Mouse (Mus musculus): ENCODE results near the gene Zfp664. TPM values are rescaled to one million over a fixed set of nuclear protein-coding genes. Genes with fewer than 3 reads are reported as not detected.

The Zfp664 gene
- polyA plus RNA-seq, 1 experiment from 2014 or later: 94.3 TPM

GRCm38 (mm10) chr5:124873890-124874601 lies 11.6 kb downstream of the Zfp664 start:
- ATAC-seq (ENCODE audit: insufficient read depth, low FRiP score, low read depth): no peak
- peaks cover 27% of the 10 kb centered on the region for H3K4me1 ChIP-seq
- peaks cover 8% of the 10 kb centered on the region; the same call in 1 of the 2 replicates for H3K36me3 ChIP-seq
- H3K27ac ChIP-seq: no peak overlapping the region
- WGBS: 80% methylated on average over 6 of the region's 6 CpGs
- no peaks in the 10 kb centered on the region for H3K27me3 ChIP-seq (replicated peaks)
- no peak overlapping the region for H3K4me2 ChIP-seq
- no peaks in the 10 kb centered on the region for H3K9me3 ChIP-seq
- no peak overlapping the region for H3K4me3 ChIP-seq (replicated peaks)
- no peak overlapping the region for H3K9ac ChIP-seq

- H3K4me1 ChIP-seq: no peaks in the 10 kb centered on the region; the same call in 1 of the 2 replicates
- no peak for ATAC-seq (ENCODE audit: insufficient read depth, low FRiP score, low read depth)
- H3K9me3 ChIP-seq: no peaks in the 10 kb centered on the region
- H3K9ac ChIP-seq: no peak overlapping the region
- peaks cover 11% of the 10 kb centered on the region for H3K36me3 ChIP-seq
- no peak overlapping the region for H3K4me2 ChIP-seq
- 81% methylated on average over 4 of the region's 4 CpGs for WGBS
- H3K27ac ChIP-seq: no peak overlapping the region
- H3K27me3 ChIP-seq (replicated peaks): no peaks in the 10 kb centered on the region
- H3K4me3 ChIP-seq (replicated peaks): no peak overlapping the region
These were observed 16.8 kb downstream of the Zfp664 start for GRCm38 (mm10) chr5:124879251-124879650.

GRCm38 (mm10) chr5:124879801-124880200 lies 17.3 kb downstream of the Zfp664 start:
- no peak for ATAC-seq (ENCODE audit: insufficient read depth, low FRiP score, low read depth)
- no peak overlapping the region for H3K4me3 ChIP-seq (replicated peaks)
- no peaks in the 10 kb centered on the region; the same call in 1 of the 2 replicates for H3K4me1 ChIP-seq
- H3K36me3 ChIP-seq: peaks cover 15% of the 10 kb centered on the region
- no peak overlapping the region for H3K9ac ChIP-seq
- no peaks in the 10 kb centered on the region for H3K27me3 ChIP-seq (replicated peaks)
- H3K4me2 ChIP-seq: no peak overlapping the region
- no peak overlapping the region for H3K27ac ChIP-seq
- WGBS: 87% methylated on average over 6 of the region's 6 CpGs
- no peaks in the 10 kb centered on the region for H3K9me3 ChIP-seq

- WGBS: 93% methylated on average over 6 of the region's 6 CpGs
- peaks cover 38% of the 10 kb centered on the region for H3K36me3 ChIP-seq
- no peaks in the 10 kb centered on the region for H3K4me1 ChIP-seq
- ATAC-seq (ENCODE audit: insufficient read depth, low FRiP score, low read depth): no peak
- H3K27me3 ChIP-seq (replicated peaks): no peaks in the 10 kb centered on the region
- H3K4me3 ChIP-seq (replicated peaks): no peak overlapping the region
- H3K9me3 ChIP-seq: no peaks in the 10 kb centered on the region
- H3K27ac ChIP-seq: no peak overlapping the region
- H3K9ac ChIP-seq: no peak overlapping the region
- H3K4me2 ChIP-seq: no peak overlapping the region
These were observed 21.4 kb downstream of the Zfp664 start for GRCm38 (mm10) chr5:124883877-124884276.

- no peak for ATAC-seq (ENCODE audit: insufficient read depth, low FRiP score, low read depth)
- Histone ChIP-seq H3K9me3 (no peaks in the 10 kb centered on the region), H3K9ac (no peak overlapping the region), H3K4me1 (0 out of 2 replicates have a peak, but pooled peaks cover 6% of the 10 kb centered on the region), H3K4me2 (no peak overlapping the region), H3K27ac (no peak overlapping the region), H3K36me3 (peaks cover 32% of the 10 kb centered on the region), H3K4me3 (replicated peaks) (no peak overlapping the region), H3K27me3 (replicated peaks) (no peaks in the 10 kb centered on the region)
- 97% methylated on average over 8 of the region's 8 CpGs for WGBS
These were observed 26.2 kb downstream of the Zfp664 start for GRCm38 (mm10) chr5:124888661-124889060.

- 0 out of 2 replicates have a peak, but pooled peaks cover 8% of the 10 kb centered on the region for H3K36me3 ChIP-seq
- 0 out of 2 replicates have a peak, but pooled peaks cover 6% of the 10 kb centered on the region for H3K4me1 ChIP-seq
- no peak overlapping the region for H3K4me3 ChIP-seq (replicated peaks)
- H3K27ac ChIP-seq: no peak overlapping the region
- no peaks in the 10 kb centered on the region for H3K9me3 ChIP-seq
- H3K4me2 ChIP-seq: no peak overlapping the region
- H3K9ac ChIP-seq: no peak overlapping the region
- ATAC-seq (ENCODE audit: insufficient read depth, low FRiP score, low read depth): no peak
- WGBS: 54% methylated on average over 3 of the region's 3 CpGs
- H3K27me3 ChIP-seq (replicated peaks): no peaks in the 10 kb centered on the region
These were observed 29.5 kb downstream of the Zfp664 start for GRCm38 (mm10) chr5:124891921-124892370.

GRCm38 (mm10) chr5:124896135-124896534 lies 33.6 kb downstream of the Zfp664 start:
- 44% methylated on average over 7 of the region's 8 CpGs for WGBS
- Histone ChIP-seq H3K4me2 (no peak overlapping the region), H3K9me3 (no peaks in the 10 kb centered on the region), H3K9ac (no peak overlapping the region), H3K27me3 (replicated peaks) (no peaks in the 10 kb centered on the region), H3K36me3 (no peaks in the 10 kb centered on the region), H3K4me1 (peaks cover 19% of the 10 kb centered on the region; the same call in 1 of the 2 replicates), H3K27ac (no peak overlapping the region), H3K4me3 (replicated peaks) (no peak overlapping the region)
- ATAC-seq (ENCODE audit: insufficient read depth, low FRiP score, low read depth): no peak

- H3K9ac ChIP-seq: no peak overlapping the region
- 16% methylated on average over 20 of the region's 20 CpGs for WGBS
These were observed 37.6 kb downstream of the Zfp664 start for GRCm38 (mm10) chr5:124899945-124900631.

GRCm38 (mm10) chr5:124900738-124901490 lies 38.4 kb downstream of the Zfp664 start:
- H3K27ac ChIP-seq: 0 out of 2 replicates have a peak overlapping the region, but pooled peaks have one; percentile 16
- no peak overlapping the region for H3K4me2 ChIP-seq
- ATAC-seq (ENCODE audit: insufficient read depth, low FRiP score, low read depth): no peak; the same call in 1 of the 2 replicates
- peaks cover 14% of the 10 kb centered on the region; the same call in 1 of the 2 replicates for H3K4me1 ChIP-seq
- H3K27me3 ChIP-seq (replicated peaks): no peaks in the 10 kb centered on the region
- H3K9ac ChIP-seq: no peak overlapping the region
- no peaks in the 10 kb centered on the region for H3K36me3 ChIP-seq
- 59% methylated on average over 19 of the region's 19 CpGs for WGBS
- H3K9me3 ChIP-seq: no peaks in the 10 kb centered on the region
- no peak overlapping the region for H3K4me3 ChIP-seq (replicated peaks)

More at GRCm38 (mm10) chr5:124899945-124900631, 37.6 kb downstream of the Zfp664 start:
- no peaks in the 10 kb centered on the region for H3K9me3 ChIP-seq
- peak overlapping the region; percentile 56 for H3K4me2 ChIP-seq
- no peaks in the 10 kb centered on the region for H3K36me3 ChIP-seq
- H3K4me3 ChIP-seq (replicated peaks): peak overlapping the region; percentile 19
- no peaks in the 10 kb centered on the region for H3K27me3 ChIP-seq (replicated peaks)
- H3K4me1 ChIP-seq: peaks cover 14% of the 10 kb centered on the region; the same call in 1 of the 2 replicates
- peak; percentile 18; the same call in 1 of the 2 replicates for ATAC-seq (ENCODE audit: insufficient read depth, low FRiP score, low read depth)
- no peak overlapping the region for H3K27ac ChIP-seq

- H3K4me3 ChIP-seq (replicated peaks): no peak overlapping the region
- no peak overlapping the region for H3K4me2 ChIP-seq
- ATAC-seq (ENCODE audit: insufficient read depth, low FRiP score, low read depth): no peak
- H3K27ac ChIP-seq: no peak overlapping the region
- H3K27me3 ChIP-seq (replicated peaks): no peaks in the 10 kb centered on the region
- no peaks in the 10 kb centered on the region for H3K36me3 ChIP-seq
- peaks cover 14% of the 10 kb centered on the region; the same call in 1 of the 2 replicates for H3K4me1 ChIP-seq
- WGBS: 78% methylated on average over 6 of the region's 6 CpGs
- H3K9me3 ChIP-seq: no peaks in the 10 kb centered on the region
- no peak overlapping the region for H3K9ac ChIP-seq
These were observed 39.2 kb downstream of the Zfp664 start for GRCm38 (mm10) chr5:124901675-124902074.

- no peak overlapping the region for H3K4me2 ChIP-seq
- ATAC-seq (ENCODE audit: insufficient read depth, low FRiP score, low read depth): no peak
- no peaks in the 10 kb centered on the region for H3K9me3 ChIP-seq
- no peak overlapping the region for H3K9ac ChIP-seq
- no peak overlapping the region for H3K4me3 ChIP-seq (replicated peaks)
- H3K27me3 ChIP-seq (replicated peaks): no peaks in the 10 kb centered on the region
- WGBS: 79% methylated on average over 10 of the region's 10 CpGs
- H3K4me1 ChIP-seq: peaks cover 14% of the 10 kb centered on the region; the same call in 1 of the 2 replicates
- H3K27ac ChIP-seq: no peak overlapping the region
- H3K36me3 ChIP-seq: no peaks in the 10 kb centered on the region
These were observed 39.7 kb downstream of the Zfp664 start for GRCm38 (mm10) chr5:124902195-124902594.
